Mouse (Mus musculus): ENCODE data around the gene Ang. TPM values are rescaled to one million over a fixed set of nuclear protein-coding genes. Genes with fewer than 3 reads are reported as not detected.
A peak's percentile ranks its signal among the peaks of the same experiment; 100 is the strongest.

The Ang gene
- polyA plus RNA-seq, 1 experiment: 67.8 TPM

DNA sequence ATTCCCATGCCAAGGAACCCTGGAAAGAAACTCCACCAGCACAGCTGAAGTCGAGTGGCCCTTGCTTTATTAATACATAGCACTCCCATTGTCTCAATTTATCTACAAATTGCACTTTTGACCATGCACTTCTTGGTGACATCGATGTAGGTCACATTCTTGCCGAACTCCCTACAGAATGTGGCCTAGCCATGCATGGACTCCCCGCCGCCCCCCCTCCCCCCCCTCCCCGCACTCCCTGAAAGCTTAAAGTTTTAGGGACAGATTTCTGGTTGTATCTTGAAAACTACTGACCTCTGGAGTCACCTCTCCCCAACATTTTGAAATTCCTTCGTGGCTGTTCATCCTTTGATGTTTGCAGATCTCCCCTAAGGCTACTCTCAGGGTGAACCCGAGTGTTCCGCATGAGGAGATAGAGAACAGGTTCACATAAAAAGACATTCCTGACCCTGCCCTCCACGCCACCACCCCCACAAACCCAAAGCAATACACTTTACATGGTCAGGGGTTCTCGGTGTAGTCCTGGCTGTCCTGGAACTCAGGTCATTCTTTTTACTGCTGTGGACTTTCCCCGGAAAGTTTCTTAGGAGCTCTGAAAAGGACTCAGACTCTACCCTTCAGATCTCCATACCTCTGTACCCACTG, 23.1 kb downstream of the Ang start, which contains the start of gene Eddm3b:
Gene Eddm3b, plus strand, starts transcription at position 511 of the 645 bp plus-strand sequence.
- 67% methylated on average over 12 of the region's 12 CpGs for WGBS
- no peak for DNase-seq (ENCODE audit: low read depth, low spot score)

DNA sequence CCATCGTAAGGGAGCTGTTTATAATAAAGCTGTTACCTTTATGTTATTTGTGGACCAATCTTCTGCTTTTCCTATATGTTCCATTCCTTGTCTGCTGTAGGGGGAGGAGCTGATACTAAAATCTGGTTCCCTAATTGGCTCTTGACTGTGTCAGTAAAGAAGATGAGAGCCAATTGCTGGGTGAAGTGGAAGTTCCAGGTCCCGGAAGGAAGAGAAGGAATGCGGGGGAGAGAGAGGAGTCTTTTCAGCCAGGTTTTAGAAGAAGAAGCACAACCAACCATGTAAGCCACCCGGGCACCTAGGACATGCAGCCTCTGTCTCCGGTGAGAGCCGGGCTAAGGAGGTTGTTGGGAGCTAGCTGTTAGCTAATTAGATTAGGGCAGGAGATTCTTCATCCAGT, 34.7 kb downstream of the Ang start:
- 86% methylated on average over 6 of the region's 6 CpGs for whole genome bisulfite sequencing
- no peak for DNase-seq (ENCODE audit: low read depth, low spot score)

DNA sequence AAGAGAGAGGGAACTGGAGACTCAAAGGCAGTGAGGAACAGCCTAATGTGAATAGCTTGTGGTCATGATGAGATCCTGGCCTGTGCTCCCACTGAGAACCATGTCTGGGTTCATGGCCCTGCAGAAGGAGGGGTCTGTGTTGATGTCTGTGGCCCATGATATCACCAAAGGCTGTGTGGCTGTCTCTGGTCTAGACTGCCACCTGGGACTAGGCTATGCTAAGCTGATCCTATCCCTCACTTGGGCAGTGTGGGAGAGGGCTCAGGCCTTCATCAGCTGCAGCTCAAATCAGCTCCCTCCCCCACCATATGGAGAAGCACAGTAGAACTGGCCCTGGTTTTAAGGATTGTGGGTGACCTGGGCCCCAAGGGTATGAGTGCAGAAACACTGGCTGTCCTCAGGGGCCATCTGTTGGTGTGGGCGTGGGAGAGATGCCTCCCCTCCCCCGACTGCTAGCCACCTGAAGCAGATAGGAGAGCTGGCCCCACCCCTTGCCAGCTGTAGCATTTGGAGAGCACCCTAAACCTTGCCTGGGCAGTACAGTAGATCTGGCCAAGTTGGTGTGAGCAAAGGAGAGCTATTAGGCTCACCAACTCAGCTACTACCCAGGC, 36.8 kb downstream of the Ang start:
- no peak for DNase-seq (ENCODE audit: low read depth, low spot score)
- WGBS: 26% methylated on average over 2 of the region's 2 CpGs

DNA sequence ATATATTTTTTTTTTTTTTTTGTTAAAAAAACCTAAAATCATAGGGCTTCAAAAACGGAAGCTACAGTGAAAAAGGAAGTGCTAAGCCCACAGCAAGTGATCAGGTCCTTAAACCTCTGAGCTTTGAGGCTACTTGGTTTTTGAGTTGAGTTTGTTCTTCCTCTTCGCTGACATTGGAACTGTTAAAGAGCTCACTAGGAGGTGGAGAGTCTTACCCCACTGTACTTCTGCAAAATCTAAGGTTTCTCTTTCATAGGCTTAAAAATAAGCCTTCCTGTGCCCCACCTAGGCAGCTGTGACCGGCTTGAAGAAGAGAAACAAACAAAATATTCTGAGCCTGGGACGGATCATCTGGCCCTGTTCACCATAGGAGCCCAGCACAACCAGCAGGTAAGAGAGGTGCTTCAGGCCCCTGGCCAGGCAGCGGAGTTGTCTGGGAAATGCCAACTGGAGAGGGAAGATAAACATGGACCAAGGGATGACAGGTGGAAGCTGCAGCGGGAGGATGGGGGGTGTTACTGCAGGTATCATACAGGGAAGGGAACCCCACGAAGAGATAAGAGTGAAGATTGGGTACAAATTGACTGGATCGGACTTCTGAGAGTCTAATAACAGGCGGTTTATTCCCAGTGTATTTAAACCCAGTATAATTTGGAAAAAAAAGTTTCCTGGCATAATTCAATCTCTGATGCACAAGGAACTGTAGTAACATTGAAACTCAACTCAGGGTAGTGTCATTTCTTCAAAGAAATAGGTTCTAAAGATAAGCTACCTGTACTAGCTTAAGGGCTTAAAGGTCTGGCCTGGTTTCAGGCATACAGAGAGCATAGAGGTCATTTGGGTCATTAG, 38.0 kb downstream of the Ang start:
- DNase-seq (ENCODE audit: low read depth, low spot score): no peak
- WGBS: 74% methylated on average over 9 of the region's 9 CpGs

DNA sequence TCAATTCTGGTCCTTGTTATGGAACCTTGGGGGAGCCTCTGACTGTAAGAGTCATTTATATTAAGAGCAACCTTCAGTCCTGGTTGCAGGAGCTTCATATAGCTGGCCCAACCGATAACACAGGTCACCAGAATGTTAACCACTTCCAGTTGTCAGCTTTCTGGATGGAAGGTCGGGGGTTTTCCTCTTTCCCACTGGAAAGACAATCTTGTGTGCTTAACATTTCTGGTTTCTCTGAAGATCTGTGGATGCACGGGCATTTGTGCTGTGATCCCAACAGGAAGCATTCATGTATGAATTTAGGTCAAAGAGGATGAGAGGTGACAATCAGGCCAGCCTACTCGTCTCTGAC, 38.6 kb downstream of the Ang start:
- WGBS: 81% methylated on average over 4 of the region's 4 CpGs
- DNase-seq (ENCODE audit: low read depth, low spot score): no peak

DNA sequence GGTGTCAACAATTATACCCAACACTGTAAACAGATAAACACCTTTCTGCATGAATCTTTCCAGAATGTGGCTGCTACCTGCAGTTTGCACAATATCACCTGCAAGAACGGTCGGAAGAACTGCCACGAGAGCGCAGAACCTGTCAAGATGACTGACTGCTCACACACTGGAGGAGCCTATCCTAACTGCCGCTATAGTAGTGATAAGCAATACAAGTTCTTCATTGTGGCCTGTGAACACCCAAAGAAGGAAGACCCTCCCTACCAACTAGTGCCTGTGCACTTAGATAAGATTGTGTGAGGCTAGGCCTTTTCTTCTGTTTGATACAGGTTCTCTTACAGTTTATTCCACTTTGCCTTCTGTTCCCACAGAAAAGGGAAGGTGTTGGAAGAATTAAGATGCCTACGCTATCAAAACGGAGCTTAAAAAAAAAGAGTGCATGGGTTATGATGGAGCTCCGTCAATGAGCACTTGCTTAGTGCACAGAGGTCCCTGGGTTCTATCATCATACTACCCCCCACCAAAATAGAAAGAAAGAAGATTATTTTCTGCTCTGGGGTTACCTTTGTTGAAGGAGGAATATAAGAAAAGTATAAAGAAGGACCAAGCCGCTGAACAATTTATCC, 39.5 kb downstream of the Ang start:
- no peak for DNase-seq (ENCODE audit: low read depth, low spot score)
- WGBS: 86% methylated on average over 9 of the region's 9 CpGs

DNA sequence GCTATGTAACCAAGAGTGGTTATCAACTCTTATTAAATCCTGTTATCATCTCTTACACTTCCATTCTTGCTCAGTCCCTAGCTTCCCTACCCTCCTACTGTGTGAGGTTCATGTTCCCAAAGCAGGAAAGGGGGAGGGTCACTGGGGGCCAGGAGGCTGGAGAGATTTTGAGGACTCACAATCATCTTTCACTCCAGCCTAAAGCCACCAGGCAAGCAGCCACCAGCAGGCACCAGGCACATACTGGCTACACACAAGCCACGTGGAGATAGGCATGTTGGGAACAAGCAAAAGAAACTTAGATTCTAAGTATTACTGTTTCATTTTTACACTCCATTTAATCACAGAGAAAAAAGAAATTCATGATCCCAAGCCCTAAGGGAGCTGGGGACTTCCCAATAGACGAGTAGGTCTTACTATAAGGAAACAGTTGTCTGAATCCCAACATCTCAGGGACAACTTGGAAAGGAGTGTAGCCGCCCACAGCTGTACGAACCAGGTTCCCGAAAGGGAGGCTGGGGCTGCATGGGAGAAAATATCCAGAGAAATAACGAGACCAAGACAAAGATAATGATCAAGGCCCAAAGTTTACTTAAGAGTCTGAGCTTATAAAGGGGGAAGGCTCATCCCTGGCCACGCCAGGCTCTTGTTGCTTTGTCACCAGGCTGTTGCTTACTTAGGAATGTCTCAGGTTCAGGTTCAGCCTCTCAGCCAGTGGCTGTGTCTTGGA, 40.3 kb downstream of the Ang start:
- DNase-seq (ENCODE audit: low read depth, low spot score): no peak
- 77% methylated on average over 7 of the region's 7 CpGs for WGBS

DNA sequence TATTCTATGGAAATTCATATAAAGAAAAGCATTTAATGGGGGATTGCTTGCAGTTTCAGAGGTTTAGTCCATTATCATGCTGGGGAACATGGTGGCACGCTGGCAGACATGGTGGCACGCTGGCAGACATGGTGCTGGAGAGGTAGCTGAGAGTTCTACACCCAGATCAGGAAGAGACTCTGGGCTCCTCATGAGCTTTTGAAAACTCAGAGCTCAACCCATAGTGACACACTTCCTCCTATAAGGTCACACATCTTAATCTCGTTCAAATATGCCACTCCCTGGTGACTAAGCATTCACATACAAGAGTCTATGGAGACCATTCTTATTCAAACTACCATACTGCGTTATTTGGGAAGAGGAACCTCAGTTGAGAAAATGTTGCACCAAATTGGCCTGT, 41.4 kb downstream of the Ang start:
- WGBS: 64% methylated on average over 4 of the region's 4 CpGs
- no peak for DNase-seq (ENCODE audit: low read depth, low spot score)

DNA sequence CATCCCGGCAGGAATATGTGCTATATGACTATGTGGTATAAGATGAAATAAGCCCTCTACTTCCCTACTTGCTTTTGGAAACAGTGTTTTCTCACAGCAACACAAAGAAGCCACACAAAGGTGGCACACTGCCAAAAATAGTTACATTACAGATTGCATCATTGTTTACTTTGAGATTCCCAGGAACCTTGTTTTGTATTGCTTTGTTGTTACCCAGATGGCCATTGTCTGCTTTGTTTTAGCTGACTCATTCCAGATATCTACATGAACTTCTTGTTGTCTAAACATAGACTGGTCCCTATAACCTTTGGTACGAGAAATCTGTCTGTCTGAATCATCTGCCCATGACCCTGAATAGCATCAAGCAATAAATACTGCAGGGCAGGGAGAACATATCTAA, 49.4 kb downstream of the Ang start:
- DNase-seq (ENCODE audit: low read depth, low spot score): no peak
- WGBS: 29% methylated on average over 2 of the region's 2 CpGs

DNA sequence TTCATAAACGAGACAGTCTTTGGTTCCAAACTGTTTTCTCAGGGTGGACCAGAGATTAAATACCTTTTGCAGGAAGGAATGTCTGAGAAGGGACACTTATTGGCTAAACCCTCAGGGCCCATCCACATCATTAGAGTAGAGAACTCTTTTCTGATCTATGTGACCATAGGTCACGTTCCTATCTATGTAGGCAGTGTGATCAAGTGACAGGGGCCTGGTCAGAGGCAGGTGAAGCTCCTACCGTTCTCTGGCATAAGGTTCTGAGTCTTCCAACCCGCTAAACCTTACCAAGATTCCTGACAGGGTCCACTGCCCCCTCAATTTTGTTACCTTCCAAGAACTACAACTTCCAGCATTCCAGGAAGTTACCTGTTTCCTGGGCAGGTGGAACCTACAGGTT, 51.2 kb downstream of the Ang start:
- DNase-seq (ENCODE audit: low read depth, low spot score): no peak
- 90% methylated on average over 4 of the region's 4 CpGs for WGBS

DNA sequence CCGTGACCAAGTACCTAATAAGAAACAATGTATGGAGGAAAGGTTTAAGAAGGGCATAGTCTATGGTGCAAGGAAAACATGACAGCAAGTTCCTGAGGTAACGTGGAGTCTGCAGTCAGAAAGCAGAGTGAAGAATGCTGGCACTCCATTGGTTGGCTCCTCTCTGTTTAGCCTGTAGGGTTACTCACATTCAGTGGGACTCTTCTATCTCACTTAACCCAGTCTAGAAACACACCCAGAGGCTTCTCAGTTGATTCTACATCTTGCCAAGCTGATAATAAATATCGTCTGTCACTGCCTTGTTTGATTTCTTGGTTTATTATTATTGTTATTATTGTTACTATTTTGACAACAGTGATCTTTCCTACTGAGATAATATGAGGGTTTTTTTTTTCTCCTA, 51.6 kb downstream of the Ang start:
- DNase-seq (ENCODE audit: low read depth, low spot score): no peak
- WGBS: 77% methylated on average over 3 of the region's 3 CpGs

DNA sequence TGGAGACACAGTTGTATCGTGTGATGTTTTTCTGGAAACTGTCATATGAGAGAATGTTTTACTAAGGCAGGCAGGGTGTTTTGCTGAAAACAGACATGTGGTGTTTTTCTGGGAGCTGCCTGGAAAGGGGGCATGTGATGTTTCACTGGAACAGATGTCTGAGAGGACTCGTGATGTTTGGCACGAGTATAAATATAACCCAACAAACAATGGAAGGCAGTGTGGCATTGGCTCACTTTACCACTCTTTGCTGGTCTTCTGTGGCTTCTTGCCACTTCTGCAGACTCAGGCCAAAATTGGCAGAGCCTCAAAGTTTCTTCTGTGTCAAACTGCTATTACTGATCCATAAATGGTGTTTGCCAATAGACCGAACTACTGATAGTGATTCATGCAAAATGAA, 52.3 kb downstream of the Ang start:
- WGBS: 15% methylated on average over 4 of the region's 4 CpGs
- no peak for DNase-seq (ENCODE audit: low read depth, low spot score)

DNA sequence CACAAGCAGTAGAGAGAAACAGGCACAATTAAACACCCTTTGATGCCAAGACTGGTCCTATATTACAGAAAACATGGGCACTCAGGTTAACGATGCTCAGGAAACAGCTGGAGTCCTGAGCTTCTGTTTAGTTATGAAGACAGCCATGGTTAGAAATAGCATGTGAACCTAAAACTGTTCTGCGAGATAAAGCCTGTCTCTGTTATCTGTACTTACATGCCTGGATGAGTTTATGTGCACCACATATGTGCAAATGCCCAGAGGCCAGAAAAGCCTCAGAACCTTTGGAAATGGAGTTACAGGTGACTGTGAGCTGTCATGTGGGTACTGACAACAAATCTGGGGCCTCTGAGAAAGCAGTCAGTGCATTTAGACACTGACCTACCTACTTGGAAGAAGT, 53.0 kb downstream of the Ang start:
- WGBS: 51% methylated on average over 2 of the region's 2 CpGs
- DNase-seq (ENCODE audit: low read depth, low spot score): no peak

DNA sequence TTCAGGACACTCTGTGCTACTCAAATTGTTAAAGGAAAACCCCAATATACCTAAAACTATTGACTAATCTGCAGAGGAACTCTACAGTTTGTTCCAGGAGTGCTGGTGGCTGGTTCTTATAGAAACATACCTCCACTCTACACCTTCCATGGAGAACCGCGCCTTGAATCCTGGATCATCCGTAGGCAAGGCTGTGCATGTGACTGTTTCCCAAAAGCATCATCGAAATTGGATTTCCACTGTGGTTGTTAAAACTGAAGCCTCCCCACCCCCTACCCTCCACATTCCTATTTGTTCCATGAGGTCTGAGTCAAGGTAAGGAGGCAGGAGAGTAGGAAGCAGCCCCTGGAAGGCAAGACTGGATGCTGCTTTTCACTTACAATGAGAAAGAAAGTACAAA, 53.5 kb downstream of the Ang start:
- WGBS: 95% methylated on average over 4 of the region's 4 CpGs
- no peak for DNase-seq (ENCODE audit: low read depth, low spot score)

DNA sequence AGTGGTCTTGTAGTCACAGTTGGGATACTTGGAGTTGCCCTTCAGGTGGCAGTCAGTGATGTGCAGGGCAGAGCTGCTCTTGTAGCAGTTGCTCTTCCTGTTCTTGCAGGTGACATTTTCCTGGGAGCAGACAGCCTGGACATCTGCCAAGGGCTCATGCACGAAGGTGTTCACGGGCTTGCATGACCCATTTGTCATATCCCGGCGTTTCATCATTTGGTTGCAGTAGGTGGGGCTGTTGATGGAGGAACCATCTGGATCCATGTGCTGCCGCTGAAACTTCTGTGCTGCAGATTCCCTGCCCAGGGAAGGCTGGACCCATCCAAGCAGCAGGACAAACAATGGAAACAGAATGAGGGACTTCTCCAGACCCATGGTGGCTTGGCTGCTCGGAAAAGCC, 54.6 kb downstream of the Ang start:
- no peak for DNase-seq (ENCODE audit: low read depth, low spot score)
- 30% methylated on average over 6 of the region's 6 CpGs for WGBS

DNA sequence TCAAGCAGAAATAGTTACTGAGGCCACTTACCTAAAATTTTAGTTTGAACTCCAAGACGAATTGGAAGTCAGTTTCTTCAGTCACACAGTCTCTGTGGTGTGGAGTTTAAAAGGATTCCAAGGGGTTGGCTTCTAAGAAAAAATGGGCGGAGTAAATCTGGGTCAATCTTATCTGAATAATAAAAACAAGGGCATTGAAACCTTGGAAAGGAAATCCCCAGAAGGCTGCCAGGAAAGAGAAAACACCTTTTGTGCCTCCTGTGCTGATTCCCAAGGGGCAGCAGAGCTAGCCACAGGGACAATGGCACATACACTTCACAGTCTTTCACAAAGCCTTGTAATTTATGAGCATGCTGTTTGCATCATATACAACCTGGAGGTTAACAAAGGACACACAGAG, 55.7 kb downstream of the Ang start, which contains the start of gene Rnase1:
Gene Rnase1, minus strand, starts transcription at position 101 of the 400 bp plus-strand sequence.
- no peak for DNase-seq (ENCODE audit: low read depth, low spot score)
- 30% methylated on average over 2 of the region's 2 CpGs for WGBS

DNA sequence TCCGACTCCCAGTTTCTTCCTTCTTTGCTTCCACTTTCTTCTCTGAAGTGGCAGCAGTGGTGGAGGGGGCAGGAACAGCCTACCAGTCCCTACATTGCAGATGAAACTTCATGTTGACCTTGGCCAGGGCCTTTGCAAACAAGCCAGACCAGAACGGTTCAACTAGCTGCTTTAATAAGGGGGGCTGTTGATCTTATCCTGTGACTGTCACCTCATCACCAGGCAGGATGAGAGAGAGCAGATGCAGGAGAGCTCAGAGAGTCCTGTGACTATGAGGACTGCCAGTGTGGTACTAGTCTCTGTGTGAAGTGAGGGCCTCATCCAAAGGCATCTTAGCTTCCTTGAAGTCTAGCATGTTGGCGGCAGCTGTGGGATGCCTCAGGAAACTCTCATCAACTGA, 57.1 kb downstream of the Ang start:
- DNase-seq (ENCODE audit: low read depth, low spot score): no peak
- WGBS: 50% methylated on average over 3 of the region's 3 CpGs

DNA sequence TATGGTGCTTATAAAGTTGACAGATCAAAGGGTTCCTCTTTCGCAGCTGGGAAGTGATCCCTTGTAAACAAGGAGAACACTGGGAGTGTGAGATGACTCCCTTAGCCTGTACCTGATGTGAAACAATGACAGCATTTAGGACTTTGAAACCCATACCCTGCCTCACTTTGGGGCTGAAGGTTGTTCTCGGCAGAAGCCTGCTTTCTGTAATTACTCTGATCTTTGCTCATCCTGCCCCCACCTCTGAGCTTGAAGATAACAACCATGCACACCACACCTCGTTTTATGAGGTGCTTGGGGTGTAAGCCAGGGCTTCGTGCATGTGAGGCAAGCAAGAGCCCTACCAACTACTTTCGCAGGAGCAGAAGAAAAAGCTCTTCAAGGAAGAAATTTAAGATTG, 58.2 kb downstream of the Ang start:
- 13% methylated on average over 5 of the region's 5 CpGs for WGBS
- peak; percentile 38 for DNase-seq (ENCODE audit: low read depth, low spot score)

DNA sequence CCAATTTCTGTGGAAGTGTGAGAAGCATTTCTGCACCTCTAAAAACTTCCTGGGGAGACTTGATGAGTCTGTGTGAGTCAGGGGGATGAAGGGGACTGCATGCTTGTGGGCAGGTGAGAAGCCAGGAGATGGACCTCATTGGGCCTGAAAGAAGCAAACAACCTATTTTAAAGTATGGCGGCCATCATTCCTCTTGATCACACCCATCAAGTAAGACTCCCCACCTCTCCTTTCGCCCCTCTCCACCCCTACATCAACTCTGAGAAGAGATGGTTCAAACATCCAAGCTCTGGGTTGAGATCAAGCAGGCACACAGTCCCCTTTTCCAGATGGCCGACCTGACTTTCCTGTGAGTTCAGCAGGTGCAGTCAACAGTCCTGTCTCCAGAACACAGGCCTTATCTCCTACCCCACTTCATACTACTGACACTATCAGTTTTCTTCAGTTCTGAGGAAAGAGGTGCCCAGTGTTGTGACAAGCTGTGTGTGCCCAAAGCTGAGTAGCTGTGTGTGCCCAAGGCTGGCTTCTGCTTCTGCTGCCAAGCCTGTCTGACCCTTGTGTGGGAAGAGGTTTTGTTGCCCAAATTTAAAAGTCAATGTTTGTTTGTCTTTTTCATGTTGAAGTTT, 59.4 kb downstream of the Ang start:
- DNase-seq (ENCODE audit: low read depth, low spot score): no peak
- 88% methylated on average over 3 of the region's 3 CpGs for WGBS
